Mouse (Mus musculus) kidney, embryonic 16.5 days (tissue): ENCODE measurements around the gene Trpc5. TPM values are rescaled to one million over a fixed set of nuclear protein-coding genes. Genes with fewer than 3 reads are reported as not detected.
A peak's percentile ranks its signal among the peaks of the same experiment; 100 is the strongest.

Source experiments
- ATAC-seq: fragments of 200-750 bp; cut with Nextera tagmentation; 2 replicates; pipeline ENCODE4 v1.8.0; 2017; ENCODE audit warnings: moderate TSS enrichment; ENCODE audit not compliant: low FRiP score, low TSS enrichment
- H3K27ac ChIP-seq: fragments of 300-500 bp; sonication (generic); 2 replicates; pipeline ENCODE4 v1.5.1; 2014; ENCODE audit warnings: low read length
- H3K27me3 ChIP-seq: fragments of 300-500 bp; sonication (generic); 2 replicates; pipeline ENCODE4 v1.6.1; 2014; ENCODE audit warnings: low read length, control low read depth, mixed read lengths; ENCODE audit not compliant: insufficient read depth
- H3K36me3 ChIP-seq: fragments of 300-500 bp; sonication (generic); 2 replicates; pipeline ENCODE4 v1.6.1; 2014; ENCODE audit warnings: low read length, control low read depth, mixed read lengths; ENCODE audit not compliant: insufficient read depth
- H3K4me1 ChIP-seq: fragments of 300-500 bp; sonication (generic); 2 replicates; pipeline ENCODE4 v1.6.1; 2014; ENCODE audit warnings: low read length, control low read depth, mixed read lengths; ENCODE audit not compliant: insufficient read depth
- H3K4me2 ChIP-seq: fragments of 300-500 bp; sonication (generic); replicated peaks from 2 replicates; pipeline ENCODE4 v1.6.1; 2014; ENCODE audit warnings: low read depth, low read length
- H3K4me3 ChIP-seq: fragments of 300-500 bp; sonication (generic); 2 replicates; pipeline ENCODE4 v1.5.1; 2014; ENCODE audit warnings: mild to moderate bottlenecking, low read length
- H3K9ac ChIP-seq: fragments of 300-500 bp; sonication (generic); replicated peaks from 2 replicates; pipeline ENCODE4 v1.6.1; 2014; ENCODE audit warnings: low read length
- H3K9me3 ChIP-seq: fragments of 300-500 bp; sonication (generic); 2 replicates; pipeline ENCODE4 v1.6.1; 2016; ENCODE audit warnings: low read length, control low read depth
- WGBS: fragments of 180-500 bp; shearing (Covaris S2); extraction: QIAGEN DNeasy Blood & Tissue Kit; methylation state at CpG from one replicate; pipeline ENCODE4 v1.1.7; 2014; 5-methylcytosine and 5-hydroxymethylcytosine counted together
- polyA plus RNA-seq: library from polyadenylated mRNA; unstranded; fragments of >200 nt; fragmentation: Nextera tagmentation; extraction: Ambion mirVana; gene quantifications from 2 replicates; pipeline ENCODE4 v1.2.1, GENCODE M21; 2015

Trpc5 gene
- 0.09 TPM in 1 of 2 replicates, not detected in the other for polyA plus RNA-seq

GRCm38 (mm10) chrX:144688142-144688206, at the start of gene Trpc5:
TSS of gene Trpc5 (minus strand) at chrX:144688180.
- H3K4me2 ChIP-seq, result peak within 1 kb of the TSS; percentile 66
- ATAC-seq, result no peak
- no peaks in the 10 kb centered on the region for H3K9me3 ChIP-seq
- peaks cover 54% of the 10 kb centered on the region for H3K27me3 ChIP-seq
- H3K4me3 ChIP-seq, result peak within 1 kb of the TSS; percentile 50
- H3K9ac ChIP-seq, result peak within 1 kb of the TSS; percentile 41; the same call in 1 of the 2 replicates
- H3K36me3 ChIP-seq, result no peaks in the 10 kb centered on the region
- H3K4me1 ChIP-seq, result no peaks in the 10 kb centered on the region
- no peak within 1 kb of the TSS for H3K27ac ChIP-seq
- 43% methylated on average over 1 of the region's 1 CpGs for WGBS

GRCm38 (mm10) chrX:144716330-144716729, 28.4 kb upstream of the Trpc5 start:
- H3K27ac ChIP-seq, result no peak overlapping the region
- 95% methylated on average over 1 of the region's 1 CpGs for WGBS
- H3K27me3 ChIP-seq, result no peaks in the 10 kb centered on the region
- H3K4me2 ChIP-seq, result no peak overlapping the region
- H3K9ac ChIP-seq, result no peak overlapping the region
- H3K4me1 ChIP-seq, result no peaks in the 10 kb centered on the region
- H3K36me3 ChIP-seq, result no peaks in the 10 kb centered on the region
- no peak overlapping the region for H3K4me3 ChIP-seq
- ATAC-seq, result no peak
- no peaks in the 10 kb centered on the region for H3K9me3 ChIP-seq

- WGBS, result 19% methylated on average over 7 of the region's 7 CpGs
- Histone ChIP-seq H3K36me3 (no peaks in the 10 kb centered on the region), H3K4me3 (peak overlapping the region; percentile 50; the same call in 1 of the 2 replicates), H3K27ac (no peak overlapping the region), H3K4me1 (no peaks in the 10 kb centered on the region), H3K27me3 (peaks cover 50% of the 10 kb centered on the region), H3K9ac (no peak overlapping the region), H3K9me3 (no peaks in the 10 kb centered on the region), H3K4me2 (peak overlapping the region; percentile 66)
- no peak for ATAC-seq
Observed at GRCm38 (mm10) chrX:144689859-144690181, 1.8 kb upstream of the Trpc5 start.

- 18% methylated on average over 21 of the region's 21 CpGs for WGBS
- Histone ChIP-seq H3K9me3 (no peaks in the 10 kb centered on the region), H3K36me3 (no peaks in the 10 kb centered on the region), H3K27ac (no peak overlapping the region), H3K4me3 (peak overlapping the region; percentile 50), H3K4me2 (peak overlapping the region; percentile 66), H3K27me3 (peaks cover 54% of the 10 kb centered on the region), H3K9ac (0 out of 2 replicates have a peak overlapping the region, but pooled peaks have one; percentile 41), H3K4me1 (no peaks in the 10 kb centered on the region)
- ATAC-seq, result peak; percentile 76
Observed at GRCm38 (mm10) chrX:144689119-144689858, 1.3 kb upstream of the Trpc5 start.

GRCm38 (mm10) chrX:144688207-144689118, 483 bp upstream of the Trpc5 start, which contains the start of gene Rtl4:
TSS of gene Rtl4 (plus strand) at chrX:144688907.
- H3K9me3 ChIP-seq, result no peaks in the 10 kb centered on the region
- H3K27ac ChIP-seq, result no peak within 1 kb of the TSS
- peak within 1 kb of the TSS; percentile 41; the same call in 1 of the 2 replicates for H3K9ac ChIP-seq
- no peaks in the 10 kb centered on the region for H3K36me3 ChIP-seq
- H3K27me3 ChIP-seq, result peaks cover 54% of the 10 kb centered on the region
- peak within 1 kb of the TSS; percentile 50 for H3K4me3 ChIP-seq
- peak within 1 kb of the TSS; percentile 66 for H3K4me2 ChIP-seq
- ATAC-seq, result peak; percentile 87
- 26% methylated on average over 26 of the region's 31 CpGs for WGBS
- no peaks in the 10 kb centered on the region for H3K4me1 ChIP-seq

- no peak for ATAC-seq
- no peaks in the 10 kb centered on the region for H3K9me3 ChIP-seq
- H3K27ac ChIP-seq, result no peak overlapping the region
- no peak overlapping the region for H3K9ac ChIP-seq
- H3K4me3 ChIP-seq, result peak overlapping the region; percentile 50
- no peaks in the 10 kb centered on the region for H3K36me3 ChIP-seq
- peak overlapping the region; percentile 66 for H3K4me2 ChIP-seq
- H3K4me1 ChIP-seq, result no peaks in the 10 kb centered on the region
- 31% methylated on average over 20 of the region's 20 CpGs for WGBS
- peaks cover 54% of the 10 kb centered on the region for H3K27me3 ChIP-seq
Observed at GRCm38 (mm10) chrX:144687742-144688141, 238 bp downstream of the Trpc5 start.

GRCm38 (mm10) chrX:144652196-144652595, 35.8 kb downstream of the Trpc5 start:
- Histone ChIP-seq H3K27ac (no peak overlapping the region), H3K4me1 (no peaks in the 10 kb centered on the region), H3K27me3 (peaks cover 5% of the 10 kb centered on the region; the same call in 1 of the 2 replicates), H3K9me3 (no peaks in the 10 kb centered on the region), H3K36me3 (no peaks in the 10 kb centered on the region), H3K4me2 (no peak overlapping the region), H3K9ac (no peak overlapping the region), H3K4me3 (no peak overlapping the region)
- ATAC-seq, result no peak
- 81% methylated on average over 2 of the region's 2 CpGs for WGBS

GRCm38 (mm10) chrX:144645394-144645793, 42.6 kb downstream of the Trpc5 start:
- H3K9me3 ChIP-seq, result no peaks in the 10 kb centered on the region
- H3K27ac ChIP-seq, result no peak overlapping the region
- H3K4me3 ChIP-seq, result no peak overlapping the region
- H3K4me1 ChIP-seq, result no peaks in the 10 kb centered on the region
- H3K36me3 ChIP-seq, result no peaks in the 10 kb centered on the region
- ATAC-seq, result no peak
- no peaks in the 10 kb centered on the region; the same call in 1 of the 2 replicates for H3K27me3 ChIP-seq
- H3K9ac ChIP-seq, result no peak overlapping the region
- 78% methylated on average over 1 of the region's 1 CpGs for WGBS
- H3K4me2 ChIP-seq, result no peak overlapping the region

GRCm38 (mm10) chrX:144644756-144645155, 43.2 kb downstream of the Trpc5 start:
- Histone ChIP-seq H3K4me2 (no peak overlapping the region), H3K36me3 (no peaks in the 10 kb centered on the region), H3K27me3 (no peaks in the 10 kb centered on the region; the same call in 1 of the 2 replicates), H3K4me1 (no peaks in the 10 kb centered on the region), H3K9me3 (no peaks in the 10 kb centered on the region), H3K27ac (no peak overlapping the region), H3K9ac (no peak overlapping the region), H3K4me3 (no peak overlapping the region)
- WGBS, result 61% methylated on average over 3 of the region's 3 CpGs
- no peak for ATAC-seq

- ATAC-seq, result peak; percentile 85
- Histone ChIP-seq H3K27me3 (no peaks in the 10 kb centered on the region; the same call in 1 of the 2 replicates), H3K9ac (no peak overlapping the region), H3K4me1 (no peaks in the 10 kb centered on the region), H3K9me3 (no peaks in the 10 kb centered on the region), H3K36me3 (no peaks in the 10 kb centered on the region), H3K4me3 (no peak overlapping the region), H3K4me2 (no peak overlapping the region), H3K27ac (no peak overlapping the region)
- WGBS, result 58% methylated on average over 4 of the region's 4 CpGs
Observed at GRCm38 (mm10) chrX:144612753-144613152, 75.2 kb downstream of the Trpc5 start.
